Mouse (Mus musculus): Measurements from ENCODE around the gene Timm22. TPM values are rescaled to one million over a fixed set of nuclear protein-coding genes. Genes with fewer than 3 reads are reported as not detected.

Timm22 gene
- total RNA-seq, 2 experiments from 2014 or later, result 2.3 to 4.2 TPM

DNA sequence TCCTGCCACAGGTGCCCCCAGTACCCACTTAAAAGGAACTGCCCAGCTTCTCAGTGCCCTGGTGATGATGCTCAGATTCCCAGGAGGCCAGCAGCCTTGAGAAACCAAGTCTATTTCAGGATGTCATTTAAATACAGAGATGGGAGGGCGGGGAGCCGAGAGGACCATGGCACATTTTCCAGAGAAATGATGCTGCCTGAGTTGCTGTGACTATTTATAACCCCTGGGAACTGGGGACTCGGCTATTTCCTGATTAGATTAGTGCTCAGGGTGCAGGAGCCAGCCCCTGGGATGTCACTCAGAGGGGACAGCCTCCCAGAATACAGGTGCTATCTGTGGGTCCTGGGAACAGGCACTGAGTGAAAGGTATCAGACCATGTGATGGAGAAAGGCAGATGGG is 21.0 kb downstream of the Timm22 start:
- ATAC-seq (replicated peaks; ENCODE audit: low FRiP score, poor library complexity, severe bottlenecking), result no peak

DNA sequence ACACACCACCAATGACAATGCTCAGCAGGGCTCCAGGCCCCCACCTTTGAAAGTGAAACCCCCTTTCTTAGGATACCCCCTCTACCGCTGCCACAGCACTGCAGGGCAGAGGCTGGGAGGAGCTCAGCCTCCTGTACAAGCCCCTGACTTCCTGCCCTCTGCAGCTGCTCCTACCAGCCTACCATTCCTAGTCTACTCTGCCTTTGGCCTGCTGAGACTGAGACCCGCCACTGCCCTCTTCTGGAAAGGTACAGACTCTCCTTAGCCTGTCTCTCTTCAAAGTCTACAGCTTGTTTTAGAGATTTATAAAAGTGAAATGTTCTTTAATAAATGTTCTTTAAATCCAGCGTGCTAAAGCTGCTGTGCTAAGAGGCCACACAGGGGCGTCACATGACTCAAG is 22.3 kb downstream of the Timm22 start:
- ATAC-seq (replicated peaks; ENCODE audit: low FRiP score, poor library complexity, severe bottlenecking), result no peak

DNA sequence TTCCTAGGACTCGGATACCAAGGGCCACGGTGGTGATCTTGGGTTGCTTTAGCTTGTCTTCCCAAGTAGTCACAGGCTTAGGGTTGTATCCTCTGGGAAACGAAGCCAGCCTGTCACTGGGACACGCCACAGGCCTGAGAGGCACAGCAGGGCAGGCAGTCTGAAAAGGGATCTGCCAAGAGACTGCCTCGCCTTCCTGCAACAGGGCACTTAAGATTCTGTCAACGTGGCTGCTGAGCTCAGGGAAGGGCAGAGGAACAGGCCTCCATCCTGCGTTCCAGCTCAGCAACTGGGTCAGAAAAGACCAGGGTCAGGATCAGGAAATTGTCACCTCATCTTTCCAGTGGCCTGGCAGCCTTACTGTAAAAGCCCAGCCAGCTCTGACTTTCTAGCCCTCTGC is 22.8 kb downstream of the Timm22 start:
- no peak for ATAC-seq (replicated peaks; ENCODE audit: low FRiP score, poor library complexity, severe bottlenecking)

DNA sequence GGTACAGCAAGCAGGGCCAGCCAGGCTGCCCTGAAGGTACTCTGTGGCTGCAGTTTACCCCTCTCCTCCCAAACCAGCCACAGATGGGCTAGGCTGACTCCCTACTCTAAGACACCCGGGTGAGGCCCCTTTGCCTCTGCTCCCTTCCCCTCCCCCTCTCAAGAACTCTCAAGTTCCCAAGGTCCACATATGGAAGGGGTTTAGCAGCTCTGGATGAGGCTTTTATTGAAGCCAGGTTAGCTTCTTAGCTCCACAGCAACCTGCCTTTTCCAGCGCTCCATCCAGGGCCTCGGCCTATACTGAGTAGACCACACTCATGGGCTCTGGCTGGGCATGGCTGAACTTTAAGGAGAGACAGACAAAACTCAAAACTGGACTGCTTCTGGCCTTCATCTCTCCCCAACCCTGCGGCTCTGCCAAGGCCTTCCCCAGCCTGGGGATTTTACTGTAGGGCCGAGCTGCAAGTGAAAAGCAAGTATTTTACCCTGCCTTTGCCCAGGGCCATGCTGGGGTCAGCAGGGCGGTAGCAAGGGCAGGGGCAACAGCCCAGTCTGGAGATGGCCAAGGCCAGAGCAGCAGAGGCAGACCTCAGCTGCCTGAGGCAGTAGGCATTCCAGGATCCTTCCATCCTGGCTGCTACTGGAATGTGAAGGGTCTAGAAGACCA is 23.3 kb downstream of the Timm22 start:
- no peak for ATAC-seq (replicated peaks; ENCODE audit: low FRiP score, poor library complexity, severe bottlenecking)

DNA sequence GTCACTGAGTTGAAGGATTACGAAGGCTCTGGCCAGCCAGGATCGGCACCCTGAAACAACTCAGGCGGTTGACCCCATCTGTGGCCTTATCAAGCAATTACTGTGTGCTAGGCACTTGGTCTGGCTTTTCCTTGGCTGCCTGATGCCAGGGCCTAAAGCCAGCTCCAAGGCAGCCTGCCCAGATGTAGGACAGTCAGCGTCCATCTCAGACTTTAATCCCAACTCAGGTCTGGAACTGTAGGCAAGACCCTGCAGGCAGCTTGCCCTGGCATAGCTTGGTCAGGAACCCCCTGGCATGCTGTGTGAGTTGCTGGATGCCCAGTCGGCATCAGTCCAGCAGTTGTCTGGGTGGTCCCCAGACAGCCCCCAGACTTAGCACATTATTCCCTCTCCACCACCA is 29.3 kb downstream of the Timm22 start:
- 0 out of 2 replicates have a peak, but pooled peaks have one; percentile 18 for ATAC-seq (replicated peaks; ENCODE audit: low FRiP score, poor library complexity, severe bottlenecking)

DNA sequence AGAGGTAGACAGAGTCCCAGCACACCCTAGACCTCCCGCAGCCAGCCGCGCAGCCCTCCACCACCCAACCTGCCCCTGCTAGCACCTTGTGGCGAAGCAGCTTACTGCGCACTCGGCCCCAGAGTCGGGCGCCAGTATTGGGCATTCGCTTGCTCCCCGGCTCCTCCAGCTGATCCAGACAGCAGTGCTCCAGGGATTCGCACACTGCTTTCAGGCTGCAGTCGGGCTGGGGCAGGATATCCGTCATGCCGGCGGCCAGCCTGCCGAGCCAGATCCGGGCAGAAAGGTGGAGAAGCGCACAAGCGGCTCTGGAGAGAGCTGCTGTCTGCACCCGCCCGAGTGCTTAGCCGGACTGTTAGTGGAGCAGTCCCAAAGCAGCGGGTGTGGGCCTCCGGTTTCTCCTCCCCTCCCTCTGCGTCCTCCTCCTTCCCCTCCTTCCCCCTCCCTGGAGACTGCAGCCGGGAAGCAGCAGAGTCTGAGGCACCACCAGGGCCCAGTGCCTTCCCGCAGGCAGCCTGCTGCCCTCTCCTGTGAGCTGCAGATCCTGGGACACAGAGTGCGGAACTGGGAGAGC is 30.2 kb downstream of the Timm22 start:
- ATAC-seq (replicated peaks; ENCODE audit: low FRiP score, poor library complexity, severe bottlenecking), result no peak

DNA sequence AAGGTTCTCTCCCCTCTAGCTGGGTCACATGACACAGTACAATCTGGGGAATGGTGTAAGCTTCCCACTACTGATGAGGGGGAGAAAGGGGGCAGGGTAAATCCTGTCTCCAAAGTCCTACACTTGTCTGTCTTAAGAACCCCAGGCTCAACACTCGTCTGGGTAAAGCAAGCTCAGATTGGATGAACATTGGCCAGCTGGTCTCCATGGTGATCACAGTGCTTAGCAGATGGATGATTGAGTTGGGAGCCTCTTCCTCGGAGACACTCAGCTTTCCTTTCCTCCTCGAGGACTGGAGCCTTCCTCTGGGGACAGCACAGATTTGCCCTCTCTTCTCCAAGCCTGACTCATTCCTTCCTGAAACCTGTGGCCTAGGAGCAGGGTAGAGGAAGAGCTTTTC is 32.9 kb downstream of the Timm22 start:
- no peak for ATAC-seq (replicated peaks; ENCODE audit: low FRiP score, poor library complexity, severe bottlenecking)

DNA sequence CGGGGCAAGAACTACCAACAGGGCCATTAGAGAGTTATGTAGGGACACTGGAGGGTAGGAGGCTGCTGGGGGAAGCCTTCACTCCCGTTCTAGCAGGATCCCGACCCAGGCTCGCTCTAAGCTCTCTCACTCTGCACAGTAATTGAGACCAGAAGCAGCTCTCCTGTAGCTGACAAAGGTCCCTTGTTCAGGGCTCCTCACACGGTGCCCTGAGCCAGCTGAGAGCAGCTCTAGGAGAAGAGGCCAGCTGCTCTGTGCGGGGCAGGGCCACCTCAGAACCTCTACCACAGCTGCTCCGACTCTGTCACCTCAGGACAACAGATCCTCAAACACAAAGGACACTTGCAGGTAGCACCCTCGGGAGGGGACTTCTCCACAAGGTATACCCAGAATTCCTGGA is 38.7 kb downstream of the Timm22 start:
- no peak for ATAC-seq (replicated peaks; ENCODE audit: low FRiP score, poor library complexity, severe bottlenecking)

DNA sequence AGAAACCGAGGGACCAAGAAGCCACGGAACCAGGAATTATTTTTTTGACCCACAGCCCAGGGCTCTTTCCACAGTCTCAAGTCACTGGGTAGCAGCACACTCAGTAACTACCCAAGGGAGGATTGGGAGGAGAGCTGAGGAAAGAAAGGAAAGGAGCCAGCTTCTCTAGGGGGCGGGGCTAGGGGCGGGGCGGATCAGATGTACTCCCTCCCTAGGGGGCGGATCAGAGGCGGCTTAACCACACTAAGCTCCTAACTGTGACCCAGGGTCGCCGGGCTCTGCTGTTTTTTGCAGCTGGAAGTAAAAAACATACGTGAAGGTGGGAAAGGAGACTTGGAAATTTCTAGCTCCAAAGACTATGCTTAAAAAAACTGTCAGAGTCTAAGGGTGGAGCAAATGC is 39.5 kb downstream of the Timm22 start:
- no peak for ATAC-seq (replicated peaks; ENCODE audit: low FRiP score, poor library complexity, severe bottlenecking)

DNA sequence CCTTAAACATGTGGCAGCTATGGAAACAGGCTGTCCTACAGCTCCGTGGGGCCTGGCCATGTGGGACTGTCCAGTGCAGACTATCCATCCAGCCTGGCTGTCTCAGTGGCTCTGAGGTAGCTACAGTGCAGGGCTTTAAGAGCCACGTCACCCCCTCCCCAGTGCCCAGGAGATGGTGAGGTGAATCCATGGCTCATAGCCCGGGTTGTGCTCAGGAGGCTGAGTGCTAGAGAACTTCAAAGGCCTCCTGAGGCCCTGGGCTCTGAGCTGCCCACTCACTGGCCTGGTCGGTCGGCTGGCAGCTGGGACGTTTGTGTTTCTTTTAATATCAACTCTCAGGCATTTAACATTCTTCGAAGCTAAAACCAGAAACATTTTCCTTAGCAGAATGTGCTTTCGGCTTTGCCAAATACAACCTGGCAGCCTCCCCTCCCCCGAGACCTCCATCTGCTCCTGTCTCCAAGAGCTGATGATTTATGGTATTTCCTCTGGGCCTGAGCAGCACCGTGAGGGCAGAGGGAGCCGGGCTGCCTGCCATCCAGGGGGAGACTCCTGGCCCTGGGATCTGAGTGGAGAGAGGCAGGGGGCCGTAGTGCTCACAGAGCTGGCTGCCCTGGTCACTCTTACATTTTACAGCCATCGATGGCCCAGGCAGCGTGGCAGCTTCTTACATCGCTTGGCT is 42.9 kb downstream of the Timm22 start:
- ATAC-seq (replicated peaks; ENCODE audit: low FRiP score, poor library complexity, severe bottlenecking), result no peak

DNA sequence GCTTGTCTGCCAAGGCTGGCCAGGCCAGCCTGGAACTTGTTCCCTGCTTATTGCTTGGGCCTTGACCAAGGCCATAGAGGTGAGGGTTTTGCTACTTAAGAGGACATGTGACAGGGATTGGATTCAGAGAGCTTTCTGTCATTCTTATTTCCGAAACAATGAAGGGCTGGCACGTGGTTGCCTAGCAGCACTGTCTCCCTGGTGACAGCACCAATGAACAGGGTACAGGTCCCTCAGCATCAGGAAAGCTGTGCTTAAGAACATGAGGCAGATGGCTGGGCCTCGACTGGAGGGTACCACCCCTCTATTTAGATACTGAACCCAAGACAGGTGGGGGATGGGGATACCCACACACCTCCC is 43.4 kb downstream of the Timm22 start:
- no peak for ATAC-seq (replicated peaks; ENCODE audit: low FRiP score, poor library complexity, severe bottlenecking)

DNA sequence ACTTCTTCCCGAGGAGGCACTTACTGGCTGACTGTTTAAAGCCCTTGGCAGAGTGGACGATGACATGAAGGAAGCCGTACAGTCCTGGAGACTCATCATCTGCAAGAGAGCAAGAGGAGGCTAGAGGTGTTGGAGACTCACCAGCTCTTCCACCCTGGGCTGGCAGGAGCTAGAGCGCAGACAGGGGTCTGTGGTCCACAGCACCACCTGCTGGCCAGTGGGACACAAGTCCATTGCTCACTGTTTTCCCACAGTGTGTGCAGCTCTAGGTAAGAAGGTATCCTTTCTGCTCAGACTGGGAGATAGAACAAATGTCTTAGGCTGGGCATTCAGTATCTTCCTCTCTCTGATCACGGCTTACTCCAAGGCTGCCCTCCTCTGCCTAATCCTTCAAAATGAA is 47.7 kb downstream of the Timm22 start:
- no peak for ATAC-seq (replicated peaks; ENCODE audit: low FRiP score, poor library complexity, severe bottlenecking)

DNA sequence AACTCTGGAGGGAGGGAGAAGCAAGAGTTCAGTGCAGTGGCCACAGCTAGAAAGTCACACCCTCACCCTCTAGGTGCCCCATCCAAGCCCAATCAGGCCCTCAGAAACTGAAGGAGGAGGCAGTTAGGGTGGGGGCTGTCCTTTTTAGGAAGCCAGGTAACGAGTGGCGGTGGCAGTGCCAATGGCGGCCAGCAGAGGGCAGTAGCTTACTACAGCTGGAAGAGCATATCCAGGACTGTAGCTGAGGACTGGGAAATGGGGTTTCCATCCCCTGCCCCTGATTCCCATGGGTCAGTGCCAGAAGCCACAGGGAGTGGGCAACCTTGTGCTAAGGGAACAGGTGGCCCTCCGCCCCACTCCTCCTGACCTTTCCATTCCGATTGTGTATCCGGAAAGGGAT is 49.5 kb downstream of the Timm22 start:
- peak; percentile 64 for ATAC-seq (replicated peaks; ENCODE audit: low FRiP score, poor library complexity, severe bottlenecking)

DNA sequence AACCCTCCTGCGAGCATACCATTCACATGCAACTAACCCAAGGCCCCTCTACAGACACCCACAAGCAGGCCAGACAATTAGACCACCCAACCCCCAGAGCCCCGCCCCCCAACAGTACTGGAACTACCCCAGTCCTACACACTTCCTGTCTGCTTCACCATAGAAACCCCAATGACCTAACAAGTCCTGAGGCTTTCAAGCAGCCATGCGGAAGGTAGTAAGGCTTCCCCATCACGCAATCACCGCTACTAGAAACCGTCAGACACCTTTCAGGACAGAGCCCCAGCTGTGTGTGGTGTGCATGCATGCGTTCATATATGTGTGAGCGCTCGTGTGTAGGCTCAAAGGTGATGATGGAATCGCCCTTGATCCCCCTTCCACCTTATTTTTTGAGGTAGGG is 50.1 kb downstream of the Timm22 start:
- no peak for ATAC-seq (replicated peaks; ENCODE audit: low FRiP score, poor library complexity, severe bottlenecking)

DNA sequence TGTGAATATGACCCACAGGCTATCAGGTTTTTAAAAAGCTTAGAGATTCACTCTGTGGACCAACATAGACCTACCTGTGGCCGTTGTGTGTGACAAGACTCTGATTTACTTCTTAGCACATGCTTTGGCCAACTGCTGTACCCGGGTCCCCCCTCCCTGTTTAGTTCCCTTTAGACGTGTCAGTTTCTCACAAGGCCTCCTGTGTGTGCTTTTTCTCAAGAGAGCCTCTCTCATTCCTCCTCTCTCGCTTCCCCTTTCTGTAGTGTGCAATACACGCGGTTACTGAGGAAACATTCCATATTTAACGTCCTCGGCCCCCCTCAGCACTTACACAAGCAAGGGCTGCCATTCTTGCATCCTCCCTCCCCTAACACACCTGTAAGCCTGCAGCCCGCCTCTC is 52.0 kb downstream of the Timm22 start:
- no peak for ATAC-seq (replicated peaks; ENCODE audit: low FRiP score, poor library complexity, severe bottlenecking)

DNA sequence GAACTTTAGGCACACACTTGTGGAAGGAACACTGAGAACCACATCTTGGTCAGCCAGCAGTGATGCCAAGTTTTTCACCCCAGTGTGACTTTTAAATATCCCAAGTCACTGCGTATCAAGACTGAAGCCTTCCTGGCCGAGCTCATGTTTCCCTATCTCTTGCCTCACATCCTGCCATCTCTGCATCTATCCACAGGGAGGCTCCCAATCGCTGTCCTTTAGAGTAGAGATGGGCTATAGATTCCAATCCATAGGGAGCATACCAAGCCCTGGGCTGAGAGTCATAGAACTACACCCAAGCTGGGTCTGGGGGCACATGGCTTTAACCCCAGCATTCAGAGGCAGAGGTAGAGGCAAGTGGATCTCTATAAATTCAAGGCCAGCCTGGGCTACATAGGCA is 52.7 kb downstream of the Timm22 start:
- ATAC-seq (replicated peaks; ENCODE audit: low FRiP score, poor library complexity, severe bottlenecking), result no peak

DNA sequence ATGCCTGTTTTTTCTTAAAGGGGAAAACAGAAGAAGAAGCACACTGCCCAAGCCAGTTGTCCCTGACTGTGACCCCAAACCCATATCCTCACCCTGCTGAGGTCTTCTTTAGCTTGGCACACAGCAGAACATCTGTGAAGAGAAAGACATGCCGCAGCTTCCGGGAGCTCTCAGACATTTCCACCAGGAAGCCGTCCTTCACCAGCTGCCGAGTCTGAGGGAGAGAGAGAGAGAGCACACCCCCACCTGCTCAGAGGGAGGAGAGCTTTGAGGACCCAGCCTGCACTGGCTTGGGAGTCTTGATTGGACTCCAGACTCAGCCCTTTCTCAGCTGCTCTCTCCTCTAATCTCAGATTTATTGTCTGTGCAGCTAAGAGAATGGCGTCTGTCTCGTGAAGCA is 54.4 kb downstream of the Timm22 start:
- no peak for ATAC-seq (replicated peaks; ENCODE audit: low FRiP score, poor library complexity, severe bottlenecking)

DNA sequence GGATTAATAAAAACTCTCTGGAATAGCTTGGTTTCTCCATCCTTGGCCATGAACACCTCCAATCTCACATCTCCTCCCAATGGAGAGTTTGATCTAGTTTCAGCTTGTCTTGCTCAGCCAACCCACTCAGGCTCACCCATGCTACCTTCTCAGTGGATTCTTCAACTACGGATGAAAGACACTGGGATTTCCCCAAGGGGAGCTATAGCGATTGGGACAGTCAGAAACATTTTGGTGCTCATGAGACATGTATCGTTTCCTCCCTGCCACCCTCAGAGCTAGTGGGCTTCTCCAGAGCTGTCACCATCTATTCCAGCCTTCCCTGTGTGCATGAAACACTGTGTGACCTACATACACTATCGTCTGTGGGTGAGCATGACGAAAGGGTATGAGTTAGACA is 54.9 kb downstream of the Timm22 start:
- ATAC-seq (replicated peaks; ENCODE audit: low FRiP score, poor library complexity, severe bottlenecking), result no peak

DNA sequence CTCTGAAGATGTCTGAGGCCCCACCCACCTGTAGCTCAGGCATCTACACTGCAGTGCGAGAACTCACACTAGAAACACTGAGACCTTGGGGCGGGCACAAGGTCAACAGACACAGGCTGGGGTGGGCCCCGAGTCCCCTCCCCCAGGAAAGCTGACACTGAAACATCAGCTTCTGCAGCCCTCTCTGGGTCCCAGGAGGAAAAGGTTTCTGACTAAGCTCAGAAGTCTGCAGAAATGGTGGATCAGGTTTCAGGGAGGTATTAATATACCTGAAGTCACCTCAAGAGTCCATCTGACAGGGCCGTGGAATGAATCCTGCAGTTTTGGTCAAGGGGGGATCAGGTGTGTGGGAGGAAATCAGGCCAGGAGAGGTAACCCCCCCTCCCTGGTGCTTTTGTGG is 59.1 kb downstream of the Timm22 start:
- no peak for ATAC-seq (replicated peaks; ENCODE audit: low FRiP score, poor library complexity, severe bottlenecking)
